Mouse (Mus musculus): ENCODE measurements around the gene Barx1. TPM values are rescaled to one million over a fixed set of nuclear protein-coding genes. Genes with fewer than 3 reads are reported as not detected.
A peak's percentile ranks its signal among the peaks of the same experiment; 100 is the strongest.

The Barx1 gene
- polyA plus RNA-seq, 1 experiment from 2014 or later, result 2.7 TPM

GRCm38 (mm10) chr13:48686666-48687065 lies 23.9 kb downstream of the Barx1 start:
- peaks cover 8% of the 10 kb centered on the region for H3K9me3 ChIP-seq
- no peak overlapping the region for H3K27ac ChIP-seq
- no peak overlapping the region for H3K4me2 ChIP-seq (replicated peaks)
- H3K4me1 ChIP-seq, result peaks cover 14% of the 10 kb centered on the region
- WGBS, result 51% methylated on average over 5 of the region's 5 CpGs
- 0 out of 2 replicates have a peak, but pooled peaks have one; percentile 11 for ATAC-seq (ENCODE audit: low FRiP score, low read depth)
- no peaks in the 10 kb centered on the region for H3K36me3 ChIP-seq
- peaks cover 16% of the 10 kb centered on the region for H3K27me3 ChIP-seq
- no peak overlapping the region for H3K4me3 ChIP-seq
- H3K9ac ChIP-seq, result no peak overlapping the region

- no peaks in the 10 kb centered on the region for H3K36me3 ChIP-seq
- H3K4me1 ChIP-seq, result peaks cover 41% of the 10 kb centered on the region
- H3K9ac ChIP-seq, result no peak overlapping the region
- no peak overlapping the region for H3K4me3 ChIP-seq
- H3K27ac ChIP-seq, result no peak overlapping the region
- no peak overlapping the region for H3K4me2 ChIP-seq (replicated peaks)
- peaks cover 12% of the 10 kb centered on the region for H3K27me3 ChIP-seq
- no peak for ATAC-seq (ENCODE audit: low FRiP score, low read depth)
- peaks cover 8% of the 10 kb centered on the region for H3K9me3 ChIP-seq
- WGBS, result 53% methylated on average over 2 of the region's 2 CpGs
Measured at GRCm38 (mm10) chr13:48691991-48692390, 29.2 kb downstream of the Barx1 start.

GRCm38 (mm10) chr13:48694090-48695064 lies 31.6 kb downstream of the Barx1 start:
- Histone ChIP-seq H3K36me3 (no peaks in the 10 kb centered on the region), H3K27ac (peak overlapping the region; percentile 79), H3K9ac (no peak overlapping the region), H3K4me2 (replicated peaks) (peak overlapping the region; percentile 42), H3K4me1 (peaks cover 42% of the 10 kb centered on the region), H3K4me3 (no peak overlapping the region), H3K9me3 (peaks cover 8% of the 10 kb centered on the region), H3K27me3 (peaks cover 12% of the 10 kb centered on the region; the same call in 1 of the 2 replicates)
- peak; percentile 70 for ATAC-seq (ENCODE audit: low FRiP score, low read depth)
- 24% methylated on average over 27 of the region's 27 CpGs for WGBS

GRCm38 (mm10) chr13:48706385-48706951 lies 43.7 kb downstream of the Barx1 start:
- Histone ChIP-seq H3K9ac (peak overlapping the region; percentile 48), H3K27ac (no peak overlapping the region), H3K27me3 (peaks cover 23% of the 10 kb centered on the region), H3K4me1 (peaks cover 27% of the 10 kb centered on the region), H3K9me3 (no peaks in the 10 kb centered on the region), H3K4me2 (replicated peaks) (peak overlapping the region; percentile 61), H3K4me3 (peak overlapping the region; percentile 41), H3K36me3 (no peaks in the 10 kb centered on the region)
- peak; percentile 78 for ATAC-seq (ENCODE audit: low FRiP score, low read depth)
- WGBS, result 3% methylated on average over 21 of the region's 21 CpGs

- Histone ChIP-seq H3K9me3 (no peaks in the 10 kb centered on the region), H3K36me3 (no peaks in the 10 kb centered on the region), H3K27ac (no peak overlapping the region), H3K9ac (no peak overlapping the region), H3K4me1 (peaks cover 14% of the 10 kb centered on the region), H3K4me3 (no peak overlapping the region), H3K4me2 (replicated peaks) (no peak overlapping the region), H3K27me3 (peaks cover 5% of the 10 kb centered on the region; the same call in 1 of the 2 replicates)
- ATAC-seq (ENCODE audit: low FRiP score, low read depth), result no peak
- WGBS, result 78% methylated on average over 2 of the region's 2 CpGs
Measured at GRCm38 (mm10) chr13:48712675-48713074, 49.9 kb downstream of the Barx1 start.

- H3K4me3 ChIP-seq, result no peak overlapping the region
- ATAC-seq (ENCODE audit: low FRiP score, low read depth), result no peak
- H3K4me1 ChIP-seq, result peaks cover 19% of the 10 kb centered on the region
- H3K4me2 ChIP-seq (replicated peaks), result no peak overlapping the region
- H3K27ac ChIP-seq, result no peak overlapping the region
- no peaks in the 10 kb centered on the region for H3K27me3 ChIP-seq
- peaks cover 9% of the 10 kb centered on the region for H3K9me3 ChIP-seq
- 53% methylated on average over 4 of the region's 4 CpGs for WGBS
- H3K9ac ChIP-seq, result no peak overlapping the region
- H3K36me3 ChIP-seq, result no peaks in the 10 kb centered on the region
Measured at GRCm38 (mm10) chr13:48716075-48716474, 53.3 kb downstream of the Barx1 start.

Other genes with a start within 250 kb of the Barx1 start
- gene Zfp169, start 149.5 kb upstream of the Barx1 start, polyA plus RNA-seq (2015; fragmentation: Nextera tagmentation; extraction: Ambion mirVana), result 4.6 and 6.6 TPM in 2 replicates
- gene A830005F24Rik, start 149.4 kb upstream of the Barx1 start, polyA plus RNA-seq (2015; fragmentation: Nextera tagmentation; extraction: Ambion mirVana), result 3.2 and 4.1 TPM in 2 replicates
- gene Ptpdc1, start 37.3 kb upstream of the Barx1 start, polyA plus RNA-seq (2015; fragmentation: Nextera tagmentation; extraction: Ambion mirVana), result 20.0 and 20.5 TPM in 2 replicates
- 10.7 and 10.9 TPM in 2 replicates for gene Phf2, start 208.1 kb downstream of the Barx1 start, polyA plus RNA-seq (2015; fragmentation: Nextera tagmentation; extraction: Ambion mirVana)